Mouse (Mus musculus) heart, embryonic 10.5 days (tissue): Measurements from ENCODE around the gene Hbs1l. TPM values are rescaled to one million over a fixed set of nuclear protein-coding genes. Genes with fewer than 3 reads are reported as not detected.
"Not testable (repeated sequence)": the region's sequence is repeated elsewhere in the genome, so short reads cannot be mapped to it uniquely, and the experiment has no call there.

ENCODE experiments used
- DNase-seq: peaks from one replicate; pipeline ENCODE4 v3.0.0-alpha.2; 2017; ENCODE audit warnings: low spot score
- H3K27ac ChIP-seq: fragments of 300-500 bp; sonication (generic); 2 replicates; pipeline ENCODE4 v1.5.1; 2016; ENCODE audit warnings: mild to moderate bottlenecking
- H3K27me3 ChIP-seq: fragments of 300-500 bp; sonication (generic); 2 replicates; pipeline ENCODE4 v1.6.1; 2016; ENCODE audit warnings: mild to moderate bottlenecking; ENCODE audit not compliant: poor library complexity, insufficient read depth, severe bottlenecking
- H3K36me3 ChIP-seq: fragments of 300-500 bp; sonication (generic); 2 replicates; pipeline ENCODE4 v1.6.1; 2016; ENCODE audit warnings: mild to moderate bottlenecking, moderate library complexity
- H3K4me1 ChIP-seq: fragments of 300-500 bp; sonication (generic); 2 replicates; pipeline ENCODE4 v1.6.1; 2016; ENCODE audit warnings: mild to moderate bottlenecking
- H3K4me3 ChIP-seq: fragments of 300-500 bp; sonication (generic); 2 replicates; pipeline ENCODE4 v1.5.1; 2016; ENCODE audit warnings: mild to moderate bottlenecking, moderate library complexity
- H3K9me3 ChIP-seq: fragments of 300-500 bp; sonication (generic); 2 replicates; pipeline ENCODE4 v1.6.1; 2016; ENCODE audit warnings: mild to moderate bottlenecking, moderate library complexity
- WGBS: fragments of 180-500 bp; shearing (Covaris S2); methylation state at CpG from one replicate; pipeline ENCODE4 v1.1.7; 2016; 5-methylcytosine and 5-hydroxymethylcytosine counted together
- polyA plus RNA-seq: library from polyadenylated mRNA; unstranded; fragments of >200 nt; fragmentation: Nextera tagmentation; extraction: Ambion mirVana; gene quantifications from 2 replicates; pipeline ENCODE4 v1.2.1, GENCODE M21; 2016

Gene Hbs1l
- polyA plus RNA-seq, 1 experiment from 2014 or later: 95.8 TPM

DNA sequence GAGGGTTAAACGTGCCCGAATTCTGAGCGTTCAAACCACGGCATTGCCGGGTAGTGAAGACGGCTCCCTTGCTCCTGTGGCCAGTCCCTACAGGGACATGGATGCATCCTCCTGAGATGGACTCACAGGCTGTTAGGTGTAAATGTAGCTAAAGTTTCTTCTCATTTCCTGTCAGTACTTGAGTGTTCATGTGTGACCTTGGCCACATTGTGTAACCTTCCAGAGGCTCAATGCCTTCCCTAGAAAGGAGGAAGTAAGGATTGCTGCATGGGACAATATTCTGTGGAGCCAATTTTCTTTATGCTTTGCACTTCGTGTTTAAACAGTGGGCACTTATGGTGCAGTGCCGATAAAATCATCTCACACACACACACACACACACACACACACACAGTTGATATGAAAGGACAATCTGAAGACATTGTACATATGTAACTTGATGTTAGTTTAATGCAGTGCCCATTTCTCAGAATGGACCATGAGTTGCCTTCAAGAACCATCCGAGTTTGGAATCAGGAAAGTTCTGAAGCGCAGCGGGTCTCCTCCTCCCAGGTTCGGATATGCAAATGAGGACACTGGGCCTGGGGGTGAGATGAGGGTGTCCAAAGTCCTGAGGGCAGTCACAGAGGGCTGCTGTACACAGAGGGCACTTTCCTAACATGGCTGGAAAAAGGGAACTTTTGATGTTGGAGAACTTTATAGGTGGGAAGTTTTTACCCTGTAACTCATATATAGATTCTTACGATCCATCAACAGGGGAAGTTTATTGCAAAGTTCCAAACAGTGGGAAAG is 81.1 kb downstream of the Hbs1l start, which contains the start of gene Aldh8a1:
Gene Aldh8a1 (plus strand): TSS at position 610 of the 792 bp plus-strand sequence.
- WGBS: 82% methylated on average over 13 of the region's 13 CpGs
- H3K9me3 ChIP-seq: no peaks in the 10 kb centered on the region
- peak within 1 kb of the TSS; percentile 16; the same call in 1 of the 2 replicates for H3K27ac ChIP-seq
- no peaks in the 10 kb centered on the region for H3K27me3 ChIP-seq
- no peak within 1 kb of the TSS for H3K4me3 ChIP-seq
- no peaks in the 10 kb centered on the region for H3K36me3 ChIP-seq
- H3K4me1 ChIP-seq: no peaks in the 10 kb centered on the region
- DNase-seq: no peak

DNA sequence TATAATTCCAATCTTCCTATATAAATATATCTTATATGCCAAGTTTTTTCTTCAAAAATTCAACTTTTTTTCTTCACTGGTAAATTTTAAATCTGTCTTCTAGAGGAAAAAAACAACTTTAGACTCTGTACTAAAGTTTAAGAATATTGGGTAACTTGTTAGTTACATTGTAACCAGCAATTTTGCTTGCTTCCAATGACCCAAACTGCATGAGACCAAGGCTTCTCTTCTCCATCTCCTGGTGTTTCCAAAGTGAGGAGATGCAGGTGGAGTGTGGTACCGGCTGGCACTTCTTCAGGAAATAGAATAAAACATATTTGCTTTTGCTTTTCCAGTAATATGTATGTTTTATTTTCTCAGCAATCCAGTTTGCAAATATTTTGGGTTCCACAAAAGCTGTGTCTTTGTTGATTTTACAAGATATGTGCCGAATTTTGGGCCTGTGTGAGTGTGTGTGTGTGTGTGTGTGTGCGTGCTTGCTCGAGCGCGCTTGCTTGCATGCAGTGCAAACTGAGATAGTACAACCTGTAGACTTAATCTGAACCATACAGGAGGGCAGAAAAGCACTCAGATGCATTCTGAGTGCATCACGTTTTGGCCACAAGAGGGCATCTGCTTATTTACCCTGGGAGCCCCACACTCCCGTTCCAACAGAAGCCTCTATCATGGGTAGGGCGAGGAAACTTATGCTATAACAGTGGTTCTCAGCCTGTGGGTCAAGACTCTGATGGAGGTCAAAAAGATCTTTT is 82.6 kb downstream of the Hbs1l start:
- H3K36me3 ChIP-seq: no peaks in the 10 kb centered on the region
- H3K27ac ChIP-seq: no peak overlapping the region
- no peaks in the 10 kb centered on the region for H3K4me1 ChIP-seq
- DNase-seq: no peak
- WGBS: 65% methylated on average over 9 of the region's 9 CpGs
- no peaks in the 10 kb centered on the region for H3K9me3 ChIP-seq
- no peaks in the 10 kb centered on the region for H3K27me3 ChIP-seq
- no peak overlapping the region for H3K4me3 ChIP-seq

GRCm38 (mm10) chr10:21382914-21383313 is 87.1 kb downstream of the Hbs1l start:
- 20% methylated on average over 6 of the region's 6 CpGs for WGBS
- no peak for DNase-seq

DNA sequence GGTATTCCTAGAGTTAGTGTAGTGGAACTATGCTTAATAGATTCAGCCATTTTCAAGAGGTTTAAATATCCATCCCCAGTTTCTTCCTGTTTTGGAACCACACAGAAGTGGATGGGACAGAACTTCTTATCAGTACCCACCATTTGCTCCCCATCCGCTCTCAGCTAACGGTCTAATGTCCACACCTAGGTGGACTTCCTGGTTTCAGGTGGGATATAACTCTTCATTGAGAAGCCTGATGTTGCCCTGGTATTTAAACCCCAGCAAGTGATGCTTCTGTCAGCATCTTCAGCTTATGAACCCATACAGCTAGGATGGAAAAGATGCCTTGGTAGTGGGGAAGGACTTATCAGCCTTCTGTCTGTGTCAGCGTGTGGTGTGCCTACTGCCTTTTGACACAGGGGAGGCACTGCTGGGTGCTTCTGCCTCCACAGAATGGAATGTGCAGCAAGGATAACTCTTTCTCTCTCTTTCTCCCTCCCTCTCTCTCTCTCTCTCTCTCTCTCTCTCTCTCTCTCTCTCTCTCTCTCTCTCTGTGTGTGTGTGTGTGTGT is 89.4 kb downstream of the Hbs1l start:
- Histone ChIP-seq H3K27me3 (no peaks in the 10 kb centered on the region), H3K36me3 (no peaks in the 10 kb centered on the region), H3K4me3 (no peak overlapping the region), H3K4me1 (peaks cover 19% of the 10 kb centered on the region), H3K9me3 (no peaks in the 10 kb centered on the region), H3K27ac (no peak overlapping the region)
- DNase-seq: no peak
- WGBS: 58% methylated on average over 3 of the region's 3 CpGs

More at GRCm38 (mm10) chr10:21382914-21383313, 87.1 kb downstream of the Hbs1l start:
- Histone ChIP-seq H3K36me3 (no peaks in the 10 kb centered on the region), H3K4me1 (peaks cover 13% of the 10 kb centered on the region; the same call in 1 of the 2 replicates), H3K27me3 (no peaks in the 10 kb centered on the region), H3K27ac (no peak overlapping the region), H3K4me3 (no peak overlapping the region), H3K9me3 (no peaks in the 10 kb centered on the region)

DNA sequence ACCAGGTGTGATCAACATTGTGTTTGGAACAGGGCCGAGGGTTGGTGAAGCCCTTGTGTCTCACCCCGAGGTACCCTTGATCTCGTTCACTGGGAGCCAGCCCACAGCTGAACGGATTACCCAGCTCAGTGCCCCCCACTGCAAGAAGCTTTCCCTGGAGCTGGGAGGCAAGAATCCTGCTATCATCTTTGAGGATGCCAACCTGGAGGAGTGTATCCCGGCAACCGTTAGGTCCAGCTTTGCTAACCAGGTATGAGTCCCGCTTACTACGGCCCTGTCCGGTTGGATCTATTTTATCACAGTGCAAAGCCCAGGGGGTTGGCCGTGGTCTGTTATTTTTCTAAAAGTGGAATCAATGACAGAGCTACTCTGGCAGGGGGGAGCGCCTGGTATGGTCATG is 93.3 kb downstream of the Hbs1l start:
- Histone ChIP-seq H3K27ac (no peak overlapping the region), H3K4me1 (peaks cover 19% of the 10 kb centered on the region), H3K4me3 (no peak overlapping the region), H3K27me3 (no peaks in the 10 kb centered on the region), H3K36me3 (no peaks in the 10 kb centered on the region), H3K9me3 (no peaks in the 10 kb centered on the region)
- DNase-seq: no peak
- WGBS: 81% methylated on average over 11 of the region's 11 CpGs

- 83% methylated on average over 4 of the region's 4 CpGs for whole genome bisulfite sequencing
- no peaks in the 10 kb centered on the region for H3K27me3 ChIP-seq
- peaks cover 18% of the 10 kb centered on the region for H3K4me1 ChIP-seq
- no peaks in the 10 kb centered on the region for H3K9me3 ChIP-seq
- H3K36me3 ChIP-seq: no peaks in the 10 kb centered on the region
- H3K27ac ChIP-seq: no peak overlapping the region
- DNase-seq: no peak
- no peak overlapping the region for H3K4me3 ChIP-seq
Measured at GRCm38 (mm10) chr10:21390440-21390839, 94.7 kb downstream of the Hbs1l start.

DNA sequence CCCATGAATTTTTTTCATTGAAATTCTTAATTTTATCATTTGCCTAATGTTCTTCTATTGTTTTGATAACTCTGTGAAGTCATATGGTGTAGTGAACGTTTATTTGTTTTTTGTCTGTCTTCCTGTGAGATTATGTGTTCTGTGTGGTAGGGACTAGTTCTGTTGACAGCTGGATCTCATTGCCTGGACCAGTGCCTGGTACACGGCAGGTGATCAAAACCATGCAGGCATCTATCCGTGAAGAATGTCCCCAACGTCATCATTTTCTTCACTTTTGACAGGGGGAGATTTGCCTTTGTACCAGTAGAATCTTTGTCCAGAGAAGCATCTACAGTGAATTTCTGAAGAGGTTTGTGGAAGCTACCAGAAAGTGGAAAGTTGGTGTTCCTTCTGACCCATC is 95.5 kb downstream of the Hbs1l start:
- H3K27ac ChIP-seq: no peak overlapping the region
- DNase-seq: peak; percentile 27
- no peaks in the 10 kb centered on the region for H3K36me3 ChIP-seq
- H3K9me3 ChIP-seq: no peaks in the 10 kb centered on the region
- peaks cover 13% of the 10 kb centered on the region for H3K4me1 ChIP-seq
- 66% methylated on average over 4 of the region's 4 CpGs for WGBS
- H3K27me3 ChIP-seq: no peaks in the 10 kb centered on the region
- no peak overlapping the region for H3K4me3 ChIP-seq

GRCm38 (mm10) chr10:21393390-21393789 is 97.6 kb downstream of the Hbs1l start:
- Histone ChIP-seq H3K36me3 (no peaks in the 10 kb centered on the region), H3K4me3 (no peak overlapping the region), H3K9me3 (no peaks in the 10 kb centered on the region), H3K27me3 (no peaks in the 10 kb centered on the region), H3K4me1 (peaks cover 23% of the 10 kb centered on the region), H3K27ac (no peak overlapping the region)
- 67% methylated on average over 2 of the region's 2 CpGs for WGBS
- peak; percentile 3 for DNase-seq

- no peaks in the 10 kb centered on the region for H3K36me3 ChIP-seq
- H3K27me3 ChIP-seq: no peaks in the 10 kb centered on the region
- WGBS: 53% methylated on average over 14 of the region's 14 CpGs
- H3K9me3 ChIP-seq: no peaks in the 10 kb centered on the region
- H3K27ac ChIP-seq: no peak overlapping the region
- H3K4me1 ChIP-seq: peaks cover 32% of the 10 kb centered on the region
- no peak overlapping the region for H3K4me3 ChIP-seq
- peak; percentile 73 for DNase-seq
Measured at GRCm38 (mm10) chr10:21395426-21396139, 99.8 kb downstream of the Hbs1l start.

- not testable (repeated sequence) for H3K36me3 ChIP-seq, H3K4me3 ChIP-seq, H3K27me3 ChIP-seq, H3K9me3 ChIP-seq
- peak; percentile 41 for DNase-seq
- WGBS: 70% methylated on average over 6 of the region's 6 CpGs
- peak overlapping the region; percentile 77 for H3K27ac ChIP-seq
- peaks cover 50% of the 10 kb centered on the region for H3K4me1 ChIP-seq
Measured at GRCm38 (mm10) chr10:21398873-21399425, 103.2 kb downstream of the Hbs1l start.

DNA sequence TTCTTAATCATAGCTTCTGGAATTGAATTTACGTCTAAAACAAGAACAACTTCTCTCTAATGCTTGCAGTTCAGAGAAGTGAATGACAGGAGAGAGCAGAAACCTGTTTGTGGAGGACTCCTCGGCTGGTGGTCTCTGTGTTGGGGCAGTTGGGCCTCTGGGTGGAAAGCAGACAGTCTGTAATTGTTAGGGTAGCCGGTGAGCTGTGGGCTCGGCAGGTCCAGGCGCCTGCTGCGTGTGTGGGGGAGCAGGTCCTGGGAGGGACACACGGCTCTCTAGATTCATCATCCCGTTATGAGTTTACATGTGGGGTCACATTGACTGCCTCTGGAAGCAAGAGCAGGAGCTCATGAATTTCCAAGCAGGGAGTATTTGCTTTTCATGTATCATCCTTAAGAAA is 103.8 kb downstream of the Hbs1l start:
- H3K27ac ChIP-seq: peak overlapping the region; percentile 77
- peaks cover 50% of the 10 kb centered on the region for H3K4me1 ChIP-seq

DNA sequence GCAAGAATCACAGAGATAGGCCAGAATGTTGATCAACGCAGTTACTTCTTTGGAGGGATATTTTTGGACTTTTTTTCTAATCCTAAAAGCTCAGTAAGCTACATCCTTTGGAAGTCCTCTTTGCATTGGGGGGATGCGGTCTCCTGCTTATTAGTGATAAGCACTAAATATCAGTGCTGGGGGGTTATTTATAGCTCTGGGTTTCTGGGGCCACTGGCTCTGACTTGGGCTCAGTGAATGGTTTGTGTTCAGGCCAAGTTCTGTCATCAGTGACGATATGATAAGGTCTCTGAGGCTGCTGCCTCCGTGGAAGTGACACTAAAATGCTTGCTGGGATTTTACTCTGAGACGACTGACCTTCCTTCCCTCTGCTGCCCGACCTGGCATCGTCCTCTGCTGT is 104.3 kb downstream of the Hbs1l start:
- peak; percentile 77 for DNase-seq
- Histone ChIP-seq H3K27ac (peak overlapping the region; percentile 77), H3K4me1 (peaks cover 50% of the 10 kb centered on the region), H3K4me3 (no peak overlapping the region; the same call in 1 of the 2 replicates), H3K9me3 (no peaks in the 10 kb centered on the region), H3K27me3 (no peaks in the 10 kb centered on the region), H3K36me3 (no peaks in the 10 kb centered on the region)
- 11% methylated on average over 7 of the region's 7 CpGs for WGBS

More for the DNA sequence above, 103.8 kb downstream of the Hbs1l start:
- DNase-seq: no peak
- Histone ChIP-seq H3K36me3 (no peaks in the 10 kb centered on the region), H3K4me3 (no peak overlapping the region), H3K9me3 (no peaks in the 10 kb centered on the region), H3K27me3 (no peaks in the 10 kb centered on the region)
- 26% methylated on average over 8 of the region's 8 CpGs for WGBS
